Mouse (Mus musculus): Measurements from ENCODE around the gene Itpr2.

GRCm38 (mm10) chr6:146410427-146410810, 91.6 kb downstream of the Itpr2 start:
- TF ChIP-seq CTCF (IDR thresholded peaks at IDR 0.05; ENCODE audit: low read depth, low read length) (no peak), GATA1 (IDR thresholded peaks at IDR 0.05; ENCODE audit: borderline replicate concordance, low read length) (no peak), POLR2AphosphoS5 (IDR thresholded peaks at IDR 0.05; ENCODE audit: insufficient replicate concordance, low read depth, low read length) (no peak), GATA2 (IDR thresholded peaks at IDR 0.05; ENCODE audit: borderline replicate concordance, low read depth, low read length) (no peak)

Measured in G1E (cell line).